Mouse (Mus musculus): ENCODE measurements around the gene Fpr3. TPM values are rescaled to one million over a fixed set of nuclear protein-coding genes. Genes with fewer than 3 reads are reported as not detected.
A peak's percentile ranks its signal among the peaks of the same experiment; 100 is the strongest.

Fpr3 gene
- polyA plus RNA-seq, 1 experiment from 2014 or later: not detected

DNA sequence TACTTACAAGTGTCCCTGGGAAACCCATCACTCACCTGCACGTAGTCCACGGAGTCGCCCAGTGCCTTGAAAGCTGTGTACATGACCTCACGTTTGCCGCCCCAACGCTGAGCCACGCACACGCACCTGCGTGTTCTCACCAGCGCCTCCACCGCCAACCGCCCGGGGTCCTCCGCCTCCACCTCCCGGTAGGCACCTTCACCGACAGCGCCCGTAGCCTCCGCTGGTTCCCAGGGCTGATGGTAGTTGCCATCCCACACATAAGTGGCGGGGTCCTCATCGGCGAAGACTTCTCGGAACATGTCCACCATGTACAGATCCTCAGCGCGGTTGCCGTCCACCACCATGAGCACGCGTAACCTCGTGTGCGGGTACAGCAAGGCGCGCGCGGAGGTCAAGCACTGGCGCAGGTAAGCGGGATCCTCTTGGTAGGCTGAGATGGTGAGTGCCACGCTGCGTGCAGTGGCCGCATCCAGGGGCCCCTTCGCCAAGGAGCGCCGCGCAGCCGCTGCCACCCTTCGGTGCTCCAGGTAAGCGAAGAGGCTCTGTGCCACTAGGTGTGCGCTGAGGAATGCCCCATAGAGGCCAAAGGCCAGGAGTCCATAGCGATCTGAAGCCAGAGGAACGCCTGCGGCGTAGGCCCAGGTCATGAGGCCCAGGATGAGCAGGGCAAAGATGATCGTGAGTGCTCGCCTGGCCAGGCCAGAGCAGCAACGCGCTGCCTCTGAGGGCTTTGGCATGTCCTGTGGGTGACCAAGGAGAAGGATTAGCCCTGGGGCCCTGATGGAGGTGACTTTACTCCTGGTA lies 37.5 kb upstream of the Fpr3 start:
- no peaks in the 10 kb centered on the region for H3K9me3 ChIP-seq (ENCODE audit: control insufficient read depth, low read depth, low read length)
- WGBS: 28% methylated on average over 55 of the region's 55 CpGs
- peak; percentile 42; the same call in 1 of the 2 replicates for ATAC-seq (ENCODE audit: insufficient number of reproducible peaks, insufficient read depth, low FRiP score, low read depth)

GRCm38 (mm10) chr17:17855064-17855838 lies 32.4 kb upstream of the Fpr3 start, which contains the start of gene Has1:
Has1 (minus strand) TSS chr17:17855205.
- Histone ChIP-seq H3K27ac (ENCODE audit: low read length) (no peak within 1 kb of the TSS), H3K4me2 (replicated peaks; ENCODE audit: low read depth, low read length) (no peak within 1 kb of the TSS), H3K9me3 (ENCODE audit: control insufficient read depth, low read depth, low read length) (no peaks in the 10 kb centered on the region), H3K27me3 (ENCODE audit: control insufficient read depth, insufficient read depth, low read length) (no peaks in the 10 kb centered on the region), H3K4me3 (ENCODE audit: low read depth, low read length) (no peak within 1 kb of the TSS), H3K4me1 (ENCODE audit: control insufficient read depth, insufficient read depth, low read length) (no peaks in the 10 kb centered on the region), H3K9ac (replicated peaks; ENCODE audit: low read depth, low read length) (no peak within 1 kb of the TSS), H3K36me3 (ENCODE audit: control insufficient read depth, insufficient read depth, low read length) (peaks cover 4% of the 10 kb centered on the region; the same call in 1 of the 2 replicates)
- 35% methylated on average over 8 of the region's 8 CpGs for WGBS
- no peak for ATAC-seq (ENCODE audit: insufficient number of reproducible peaks, insufficient read depth, low FRiP score, low read depth)

More for the DNA sequence above, 37.5 kb upstream of the Fpr3 start:
- Histone ChIP-seq H3K9ac (replicated peaks; ENCODE audit: low read depth, low read length) (no peak overlapping the region), H3K27me3 (ENCODE audit: control insufficient read depth, insufficient read depth, low read length) (no peaks in the 10 kb centered on the region), H3K36me3 (ENCODE audit: control insufficient read depth, insufficient read depth, low read length) (peaks cover 4% of the 10 kb centered on the region; the same call in 1 of the 2 replicates), H3K4me1 (ENCODE audit: control insufficient read depth, insufficient read depth, low read length) (no peaks in the 10 kb centered on the region), H3K4me2 (replicated peaks; ENCODE audit: low read depth, low read length) (peak overlapping the region; percentile 22; the same call in 1 of the 2 replicates), H3K27ac (ENCODE audit: low read length) (no peak overlapping the region), H3K4me3 (ENCODE audit: low read depth, low read length) (no peak overlapping the region)

DNA sequence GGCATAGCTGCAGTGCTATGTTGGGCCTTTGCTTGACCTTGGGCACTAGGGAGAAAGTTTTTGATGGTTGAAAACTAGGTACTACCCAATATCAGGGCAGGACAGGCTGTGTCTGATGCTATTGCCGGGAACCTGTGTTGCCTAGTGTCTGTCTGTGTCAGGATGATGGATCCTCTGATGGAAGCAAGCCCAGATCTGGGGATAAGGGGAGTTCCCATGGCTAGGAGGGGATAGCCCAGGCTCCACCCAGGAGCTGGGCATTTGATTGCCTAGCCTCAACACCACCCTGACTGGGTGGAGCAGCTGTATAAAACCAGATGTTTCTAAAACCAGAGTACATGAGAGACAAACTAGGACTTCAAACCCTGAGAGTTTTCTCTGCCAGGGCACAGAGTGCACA lies 31.0 kb upstream of the Fpr3 start:
- H3K9ac ChIP-seq (replicated peaks; ENCODE audit: low read depth, low read length): no peak overlapping the region
- no peak overlapping the region for H3K4me3 ChIP-seq (ENCODE audit: low read depth, low read length)
- H3K36me3 ChIP-seq (ENCODE audit: control insufficient read depth, insufficient read depth, low read length): peaks cover 4% of the 10 kb centered on the region; the same call in 1 of the 2 replicates
- H3K4me1 ChIP-seq (ENCODE audit: control insufficient read depth, insufficient read depth, low read length): no peaks in the 10 kb centered on the region
- H3K4me2 ChIP-seq (replicated peaks; ENCODE audit: low read depth, low read length): no peak overlapping the region
- ATAC-seq (ENCODE audit: insufficient number of reproducible peaks, insufficient read depth, low FRiP score, low read depth): no peak
- no peak overlapping the region for H3K27ac ChIP-seq (ENCODE audit: low read length)
- H3K9me3 ChIP-seq (ENCODE audit: control insufficient read depth, low read depth, low read length): no peaks in the 10 kb centered on the region
- WGBS: 59% methylated on average over 1 of the region's 1 CpGs
- no peaks in the 10 kb centered on the region for H3K27me3 ChIP-seq (ENCODE audit: control insufficient read depth, insufficient read depth, low read length)

- H3K9ac ChIP-seq (replicated peaks; ENCODE audit: low read depth, low read length): no peak overlapping the region
- 85% methylated on average over 1 of the region's 1 CpGs for WGBS
- no peaks in the 10 kb centered on the region for H3K27me3 ChIP-seq (ENCODE audit: control insufficient read depth, insufficient read depth, low read length)
- no peak overlapping the region for H3K4me3 ChIP-seq (ENCODE audit: low read depth, low read length)
- H3K36me3 ChIP-seq (ENCODE audit: control insufficient read depth, insufficient read depth, low read length): peaks cover 4% of the 10 kb centered on the region; the same call in 1 of the 2 replicates
- no peak overlapping the region for H3K4me2 ChIP-seq (replicated peaks; ENCODE audit: low read depth, low read length)
- no peak for ATAC-seq (ENCODE audit: insufficient number of reproducible peaks, insufficient read depth, low FRiP score, low read depth)
- no peaks in the 10 kb centered on the region for H3K4me1 ChIP-seq (ENCODE audit: control insufficient read depth, insufficient read depth, low read length)
- H3K27ac ChIP-seq (ENCODE audit: low read length): no peak overlapping the region
- no peaks in the 10 kb centered on the region for H3K9me3 ChIP-seq (ENCODE audit: control insufficient read depth, low read depth, low read length)
Observed at GRCm38 (mm10) chr17:17857446-17857845, 30.2 kb upstream of the Fpr3 start.

- H3K4me2 ChIP-seq (replicated peaks; ENCODE audit: low read depth, low read length): no peak overlapping the region
- H3K4me1 ChIP-seq (ENCODE audit: control insufficient read depth, insufficient read depth, low read length): no peaks in the 10 kb centered on the region
- peaks cover 11% of the 10 kb centered on the region; the same call in 1 of the 2 replicates for H3K36me3 ChIP-seq (ENCODE audit: control insufficient read depth, insufficient read depth, low read length)
- no peak overlapping the region for H3K4me3 ChIP-seq (ENCODE audit: low read depth, low read length)
- no peaks in the 10 kb centered on the region for H3K9me3 ChIP-seq (ENCODE audit: control insufficient read depth, low read depth, low read length)
- no peak overlapping the region for H3K9ac ChIP-seq (replicated peaks; ENCODE audit: low read depth, low read length)
- H3K27me3 ChIP-seq (ENCODE audit: control insufficient read depth, insufficient read depth, low read length): no peaks in the 10 kb centered on the region
- no peak overlapping the region for H3K27ac ChIP-seq (ENCODE audit: low read length)
- ATAC-seq (ENCODE audit: insufficient number of reproducible peaks, insufficient read depth, low FRiP score, low read depth): no peak
- WGBS: 86% methylated on average over 3 of the region's 3 CpGs
Observed at GRCm38 (mm10) chr17:17860110-17860509, 27.5 kb upstream of the Fpr3 start.

GRCm38 (mm10) chr17:17862360-17862759 lies 25.3 kb upstream of the Fpr3 start:
- H3K9ac ChIP-seq (replicated peaks; ENCODE audit: low read depth, low read length): no peak overlapping the region
- no peak overlapping the region for H3K4me2 ChIP-seq (replicated peaks; ENCODE audit: low read depth, low read length)
- 69% methylated on average over 1 of the region's 1 CpGs for WGBS
- H3K36me3 ChIP-seq (ENCODE audit: control insufficient read depth, insufficient read depth, low read length): peaks cover 11% of the 10 kb centered on the region; the same call in 1 of the 2 replicates
- no peaks in the 10 kb centered on the region for H3K27me3 ChIP-seq (ENCODE audit: control insufficient read depth, insufficient read depth, low read length)
- no peaks in the 10 kb centered on the region for H3K9me3 ChIP-seq (ENCODE audit: control insufficient read depth, low read depth, low read length)
- no peak overlapping the region for H3K4me3 ChIP-seq (ENCODE audit: low read depth, low read length)
- no peak overlapping the region for H3K27ac ChIP-seq (ENCODE audit: low read length)
- ATAC-seq (ENCODE audit: insufficient number of reproducible peaks, insufficient read depth, low FRiP score, low read depth): no peak
- no peaks in the 10 kb centered on the region for H3K4me1 ChIP-seq (ENCODE audit: control insufficient read depth, insufficient read depth, low read length)

DNA sequence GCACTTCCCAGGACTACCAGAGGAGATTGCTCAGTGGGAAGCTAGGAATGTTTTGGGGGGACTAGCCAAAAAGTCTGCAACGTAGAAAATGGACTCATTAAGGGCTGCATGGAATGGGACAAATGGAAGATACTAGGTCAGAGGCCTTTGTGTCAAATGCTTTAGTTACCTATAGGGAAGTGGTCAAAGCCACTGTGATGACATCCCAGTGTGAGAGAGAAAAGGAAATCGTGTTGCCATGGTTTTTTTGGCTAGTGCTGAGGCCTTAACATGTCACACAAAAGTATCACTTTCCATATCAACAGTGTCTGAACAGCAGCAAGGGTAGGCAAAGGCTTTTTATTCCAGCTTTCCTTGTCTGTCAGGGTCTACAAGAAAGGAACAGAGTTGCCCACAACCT lies 22.5 kb upstream of the Fpr3 start:
- H3K9me3 ChIP-seq (ENCODE audit: control insufficient read depth, low read depth, low read length): no peaks in the 10 kb centered on the region
- ATAC-seq (ENCODE audit: insufficient number of reproducible peaks, insufficient read depth, low FRiP score, low read depth): no peak
- H3K4me2 ChIP-seq (replicated peaks; ENCODE audit: low read depth, low read length): no peak overlapping the region
- peaks cover 11% of the 10 kb centered on the region; the same call in 1 of the 2 replicates for H3K36me3 ChIP-seq (ENCODE audit: control insufficient read depth, insufficient read depth, low read length)
- H3K4me1 ChIP-seq (ENCODE audit: control insufficient read depth, insufficient read depth, low read length): no peaks in the 10 kb centered on the region
- H3K27me3 ChIP-seq (ENCODE audit: control insufficient read depth, insufficient read depth, low read length): no peaks in the 10 kb centered on the region
- H3K27ac ChIP-seq (ENCODE audit: low read length): no peak overlapping the region
- WGBS: 61% methylated on average over 2 of the region's 2 CpGs
- H3K9ac ChIP-seq (replicated peaks; ENCODE audit: low read depth, low read length): no peak overlapping the region
- no peak overlapping the region for H3K4me3 ChIP-seq (ENCODE audit: low read depth, low read length)

DNA sequence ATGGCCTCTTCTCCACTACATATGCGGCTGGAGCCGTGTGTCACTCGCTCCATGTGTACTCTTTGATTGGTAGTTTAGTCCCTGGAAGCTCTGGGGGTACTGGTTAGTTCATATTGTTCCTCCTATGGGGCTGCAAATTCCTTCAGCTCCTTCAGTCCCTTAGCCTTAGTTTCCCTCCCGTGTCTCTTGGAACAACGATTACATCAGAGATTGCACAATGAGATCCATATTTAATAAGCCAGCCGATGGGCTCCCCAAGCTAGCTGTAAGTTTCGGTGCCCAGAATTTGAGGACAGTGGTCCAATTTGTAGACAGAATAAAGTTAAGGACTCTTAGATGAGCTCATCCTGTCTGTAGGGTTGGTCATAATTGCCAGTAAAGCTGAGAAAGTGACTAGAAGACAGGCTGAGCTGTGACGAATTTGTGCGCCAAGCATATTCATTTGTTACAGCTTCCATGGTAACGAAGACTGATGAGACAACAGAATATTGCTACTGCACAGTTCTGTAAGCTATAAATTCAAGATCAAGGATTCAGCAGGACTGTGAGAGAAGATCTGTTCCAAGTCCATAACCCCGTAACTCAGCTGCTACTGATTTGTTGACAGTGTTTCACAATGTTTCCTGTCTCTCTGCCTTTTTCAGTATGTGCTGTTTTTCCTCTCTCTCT lies 20.7 kb upstream of the Fpr3 start:
- H3K4me3 ChIP-seq (ENCODE audit: low read depth, low read length): no peak overlapping the region
- no peaks in the 10 kb centered on the region for H3K9me3 ChIP-seq (ENCODE audit: control insufficient read depth, low read depth, low read length)
- H3K4me2 ChIP-seq (replicated peaks; ENCODE audit: low read depth, low read length): no peak overlapping the region
- H3K9ac ChIP-seq (replicated peaks; ENCODE audit: low read depth, low read length): no peak overlapping the region
- H3K36me3 ChIP-seq (ENCODE audit: control insufficient read depth, insufficient read depth, low read length): peaks cover 11% of the 10 kb centered on the region; the same call in 1 of the 2 replicates
- ATAC-seq (ENCODE audit: insufficient number of reproducible peaks, insufficient read depth, low FRiP score, low read depth): no peak
- no peaks in the 10 kb centered on the region for H3K4me1 ChIP-seq (ENCODE audit: control insufficient read depth, insufficient read depth, low read length)
- no peak overlapping the region for H3K27ac ChIP-seq (ENCODE audit: low read length)
- no peaks in the 10 kb centered on the region for H3K27me3 ChIP-seq (ENCODE audit: control insufficient read depth, insufficient read depth, low read length)
- 86% methylated on average over 11 of the region's 11 CpGs for WGBS

Measured in stomach, embryonic 14.5 days (tissue).